Mouse (Mus musculus): ENCODE measurements at regions not wholly inside any gene's neighbourhood (a gene's known extent, or its start where the extent isn't known, plus 50 kb on each side); places are given as distances from the start of the nearest gene placed in this dataset.

GRCm38 (mm10) chr13:4970081-4970892, 361.3 kb upstream of the Akr1e1 start:
- TF ChIP-seq CTCF (IDR thresholded peaks at IDR 0.05; ENCODE audit: borderline replicate concordance, insufficient read depth, low read length): no peak
- TF ChIP-seq POLR2A (IDR thresholded peaks at IDR 0.05; ENCODE audit: low read depth, low read length): no peak
